Mouse (Mus musculus) intestine, embryonic 14.5 days (tissue): ENCODE data around the gene Traf4. TPM values are rescaled to one million over a fixed set of nuclear protein-coding genes. Genes with fewer than 3 reads are reported as not detected.

Experiments
- ATAC-seq: fragments of 200-750 bp; cut with Nextera tagmentation; replicated peaks from 2 replicates; pipeline ENCODE4 v1.8.0; 2017; ENCODE audit warnings: low read depth, moderate number of reproducible peaks, moderate TSS enrichment, moderate library complexity; ENCODE audit not compliant: low FRiP score, low TSS enrichment
- DNase-seq: peaks from one replicate; pipeline ENCODE4 v3.0.0-alpha.2; 2018; ENCODE audit warnings: low spot score
- H3K27ac ChIP-seq: fragments of 300-500 bp; sonication (generic); 2 replicates; pipeline ENCODE4 v1.5.1; 2014; ENCODE audit warnings: low read depth, mild to moderate bottlenecking, control low read depth
- H3K27me3 ChIP-seq: fragments of 300-500 bp; sonication (generic); replicated peaks from 2 replicates; pipeline ENCODE4 v1.6.1; 2014; ENCODE audit warnings: low read length, control low read depth; ENCODE audit not compliant: control insufficient read depth, insufficient read depth
- H3K36me3 ChIP-seq: fragments of 300-500 bp; sonication (generic); 2 replicates; pipeline ENCODE4 v1.6.1; 2014; ENCODE audit warnings: low read length, control low read depth; ENCODE audit not compliant: control insufficient read depth, insufficient read depth
- H3K4me1 ChIP-seq: fragments of 300-500 bp; sonication (generic); replicated peaks from 2 replicates; pipeline ENCODE4 v1.6.1; 2014; ENCODE audit warnings: low read length, control low read depth, mixed read lengths; ENCODE audit not compliant: control insufficient read depth, insufficient read depth
- H3K4me2 ChIP-seq: fragments of 300-500 bp; sonication (generic); 2 replicates; pipeline ENCODE4 v1.6.1; 2014; ENCODE audit warnings: low read length
- H3K4me3 ChIP-seq: fragments of 300-500 bp; sonication (generic); 2 replicates; pipeline ENCODE4 v1.5.1; 2014; ENCODE audit warnings: low read depth, low read length, control low read depth, mixed read lengths
- H3K9ac ChIP-seq: fragments of 300-500 bp; sonication (generic); 2 replicates; pipeline ENCODE4 v1.6.1; 2014; ENCODE audit warnings: mild to moderate bottlenecking, low read length
- H3K9me3 ChIP-seq: fragments of 300-500 bp; sonication (generic); 2 replicates; pipeline ENCODE4 v1.6.1; 2016; ENCODE audit warnings: low read length, control low read depth; ENCODE audit not compliant: control insufficient read depth
- WGBS: fragments of 180-500 bp; shearing (Covaris S2); extraction: QIAGEN DNeasy Blood & Tissue Kit; methylation state at CpG from one replicate; pipeline ENCODE4 v1.1.7; 2014; 5-methylcytosine and 5-hydroxymethylcytosine counted together
- polyA plus RNA-seq: library from polyadenylated mRNA; unstranded; fragments of >200 nt; fragmentation: Nextera tagmentation; extraction: Ambion mirVana; gene quantifications from 2 replicates; pipeline ENCODE4 v1.2.1, GENCODE M21; 2014

The Traf4 gene
- polyA plus RNA-seq, result 61.7 and 65.3 TPM in 2 replicates

DNA sequence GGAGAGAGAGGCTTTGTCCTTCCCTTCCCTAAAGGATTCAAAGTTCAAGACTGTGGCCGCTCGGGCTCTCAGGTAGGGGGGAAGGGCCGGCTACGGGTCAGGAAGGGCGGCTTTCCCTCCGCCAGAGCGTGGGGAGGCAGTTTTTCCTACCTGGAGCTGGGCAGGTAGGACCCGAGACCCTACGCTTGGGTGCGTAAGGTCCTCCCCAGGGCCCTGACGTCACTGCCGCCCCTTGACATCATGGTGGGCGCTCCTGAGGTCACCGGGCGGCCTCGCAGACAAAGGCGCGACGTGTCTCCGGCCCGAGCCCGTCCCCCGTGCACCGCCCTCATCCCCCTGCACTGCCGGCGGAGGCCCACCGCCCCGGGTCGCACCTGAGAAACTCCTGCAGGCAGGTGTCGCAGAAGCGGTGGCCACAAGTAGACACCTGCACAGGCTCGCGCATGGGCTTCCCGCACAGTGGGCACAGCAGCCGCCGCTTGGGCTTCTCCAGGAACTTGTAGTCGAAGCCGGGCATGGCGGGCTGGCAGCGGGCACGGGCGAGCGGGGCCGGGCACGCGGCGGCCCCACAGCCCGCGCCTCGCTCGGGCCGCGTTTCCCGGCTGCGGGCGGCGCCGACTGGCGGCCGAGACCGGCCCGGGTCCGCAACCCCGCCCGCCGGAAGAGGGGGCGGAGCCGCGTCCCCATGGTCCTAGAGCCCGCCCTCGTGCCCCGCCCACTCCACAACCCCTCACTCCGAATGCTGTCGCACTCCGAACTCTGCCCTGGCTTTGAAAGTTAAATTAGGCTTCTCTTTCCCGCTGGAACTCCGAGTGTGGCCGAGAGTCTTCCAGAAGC lies at the start of gene Traf4:
Gene Traf4 (minus strand): TSS at position 666 of the 837 bp plus-strand sequence.
- peaks cover 29% of the 10 kb centered on the region for H3K4me1 ChIP-seq
- ATAC-seq, result peak; percentile 79
- H3K9me3 ChIP-seq, result no peaks in the 10 kb centered on the region
- H3K36me3 ChIP-seq, result peaks cover 29% of the 10 kb centered on the region
- under 1% methylated on average over 69 of the region's 78 CpGs for WGBS
- H3K27me3 ChIP-seq, result no peaks in the 10 kb centered on the region
- peak within 1 kb of the TSS; percentile 82 for H3K4me2 ChIP-seq
- peak; percentile 88 for DNase-seq
- peak within 1 kb of the TSS; percentile 99 for H3K9ac ChIP-seq
- H3K4me3 ChIP-seq, result peak within 1 kb of the TSS; percentile 100
- peak within 1 kb of the TSS; percentile 98 for H3K27ac ChIP-seq

DNA sequence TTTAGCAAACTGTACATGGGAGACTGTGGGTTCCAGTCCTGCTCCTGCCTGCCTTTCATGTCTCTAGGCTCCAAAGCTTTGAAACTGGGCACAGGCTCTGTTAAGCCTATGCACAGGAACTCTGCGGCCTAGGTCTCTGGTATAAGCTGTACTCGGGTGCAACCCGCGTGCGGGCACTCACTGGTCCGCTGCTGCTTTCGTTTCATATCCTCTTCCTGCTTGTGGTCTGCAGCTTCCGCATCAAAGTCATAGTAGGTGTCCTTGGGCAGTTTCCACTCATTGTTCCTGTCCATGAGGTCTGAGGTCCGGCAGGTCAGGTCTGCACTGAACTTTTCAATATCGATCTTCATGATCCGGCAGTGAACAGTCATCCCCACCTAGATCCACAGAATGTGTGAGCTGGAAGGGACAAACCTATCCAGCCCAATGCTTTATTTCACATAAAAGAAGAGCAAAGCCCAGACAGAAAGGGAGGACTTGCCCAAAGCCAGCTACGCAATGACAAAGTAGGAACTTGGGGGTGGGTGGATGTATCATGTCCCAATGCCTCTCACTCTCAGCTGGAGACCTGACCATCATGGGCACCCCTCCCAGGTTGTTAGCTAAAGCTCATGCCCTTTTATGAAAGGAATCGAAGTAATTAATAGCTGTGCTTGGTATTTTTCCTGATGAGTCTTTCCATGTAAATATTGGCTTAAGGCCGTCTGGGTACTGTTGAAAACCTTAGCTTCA lies 47.9 kb upstream of the Traf4 start:
- 94% methylated on average over 14 of the region's 14 CpGs for WGBS
- no peak overlapping the region for H3K9ac ChIP-seq
- DNase-seq (no peak), ATAC-seq (no peak)
- no peak overlapping the region for H3K27ac ChIP-seq
- no peak overlapping the region for H3K4me3 ChIP-seq
- H3K36me3 ChIP-seq, result peaks cover 98% of the 10 kb centered on the region
- H3K4me1 ChIP-seq, result no peaks in the 10 kb centered on the region
- no peaks in the 10 kb centered on the region for H3K27me3 ChIP-seq
- no peak overlapping the region for H3K4me2 ChIP-seq
- no peaks in the 10 kb centered on the region for H3K9me3 ChIP-seq

DNA sequence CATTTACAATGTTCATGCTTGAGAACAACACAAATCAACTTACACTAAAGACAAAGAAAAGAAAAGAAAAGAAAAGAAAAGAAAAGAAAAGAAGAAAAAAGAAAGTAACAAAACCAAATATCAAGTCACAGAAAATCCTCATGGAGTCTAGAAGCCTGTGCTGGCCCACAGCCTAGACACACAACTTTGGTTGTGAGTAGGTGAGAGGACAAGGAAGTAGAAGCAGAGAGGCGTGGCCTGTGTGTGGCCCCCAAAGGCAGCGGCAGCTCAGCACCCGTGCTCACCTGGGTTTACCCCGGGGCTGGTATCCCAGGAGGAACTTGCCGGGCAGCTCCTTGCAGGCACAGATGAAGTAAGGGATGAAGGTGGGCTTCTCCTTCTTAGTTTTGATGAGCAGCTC lies 46.1 kb upstream of the Traf4 start:
- DNase-seq (no peak), ATAC-seq (no peak)
- H3K4me3 ChIP-seq, result no peak overlapping the region
- no peak overlapping the region for H3K27ac ChIP-seq
- 85% methylated on average over 5 of the region's 5 CpGs for WGBS
- H3K4me1 ChIP-seq, result no peaks in the 10 kb centered on the region
- H3K9me3 ChIP-seq, result no peaks in the 10 kb centered on the region
- peaks cover 99% of the 10 kb centered on the region for H3K36me3 ChIP-seq
- H3K9ac ChIP-seq, result no peak overlapping the region
- H3K4me2 ChIP-seq, result no peak overlapping the region
- H3K27me3 ChIP-seq, result no peaks in the 10 kb centered on the region

DNA sequence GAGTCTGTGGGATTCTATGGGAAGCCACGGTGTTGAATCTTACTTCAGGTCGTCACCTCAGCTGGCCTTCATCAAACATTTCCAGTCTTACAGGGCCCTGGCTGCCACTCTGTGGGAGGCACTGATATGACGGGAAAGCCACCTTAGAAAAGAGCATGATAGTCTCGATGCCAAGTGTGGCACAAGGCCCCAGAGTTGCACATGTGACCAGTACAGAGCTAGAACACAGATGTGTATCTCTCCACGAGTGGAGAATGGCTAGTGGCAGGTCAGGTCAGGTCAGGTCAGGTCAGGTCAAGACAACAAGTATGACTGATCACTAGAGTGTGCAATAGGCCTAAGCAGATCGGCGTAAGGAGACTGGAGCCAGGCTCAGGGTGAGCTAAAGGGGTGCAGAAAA lies 45.2 kb upstream of the Traf4 start:
- H3K27me3 ChIP-seq, result no peaks in the 10 kb centered on the region
- 60% methylated on average over 7 of the region's 7 CpGs for WGBS
- no peak overlapping the region for H3K4me2 ChIP-seq
- no peak overlapping the region for H3K27ac ChIP-seq
- no peak overlapping the region for H3K9ac ChIP-seq
- H3K9me3 ChIP-seq, result no peaks in the 10 kb centered on the region
- H3K4me1 ChIP-seq, result no peaks in the 10 kb centered on the region
- DNase-seq (no peak), ATAC-seq (no peak)
- no peak overlapping the region for H3K4me3 ChIP-seq
- H3K36me3 ChIP-seq, result peaks cover 98% of the 10 kb centered on the region

DNA sequence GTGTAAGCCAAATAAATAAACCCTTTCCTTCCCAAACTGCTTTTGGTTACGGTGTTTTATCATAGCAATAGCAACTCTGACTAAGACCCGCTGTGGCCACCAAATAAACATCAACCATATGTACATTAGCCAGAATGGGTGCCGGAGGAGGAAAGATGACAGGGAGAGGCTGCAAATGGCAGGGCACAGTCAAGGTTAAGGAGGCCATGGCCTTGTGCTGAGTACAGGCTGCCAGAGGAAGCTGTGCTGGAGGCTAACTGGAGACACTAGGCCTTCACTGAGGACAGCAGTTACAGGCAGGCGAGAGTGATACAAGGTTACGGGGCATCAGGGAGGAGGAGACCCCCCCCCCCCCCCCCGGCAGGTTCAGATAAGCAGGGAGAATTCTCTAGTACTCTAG lies 44.5 kb upstream of the Traf4 start:
- H3K27me3 ChIP-seq, result no peaks in the 10 kb centered on the region
- 0 out of 2 replicates have a peak, but pooled peaks cover 5% of the 10 kb centered on the region for H3K4me1 ChIP-seq
- DNase-seq (no peak), ATAC-seq (no peak)
- H3K27ac ChIP-seq, result no peak overlapping the region
- H3K4me3 ChIP-seq, result no peak overlapping the region
- H3K9me3 ChIP-seq, result no peaks in the 10 kb centered on the region
- H3K36me3 ChIP-seq, result peaks cover 98% of the 10 kb centered on the region
- no peak overlapping the region for H3K4me2 ChIP-seq
- H3K9ac ChIP-seq, result no peak overlapping the region
- 85% methylated on average over 6 of the region's 6 CpGs for WGBS

DNA sequence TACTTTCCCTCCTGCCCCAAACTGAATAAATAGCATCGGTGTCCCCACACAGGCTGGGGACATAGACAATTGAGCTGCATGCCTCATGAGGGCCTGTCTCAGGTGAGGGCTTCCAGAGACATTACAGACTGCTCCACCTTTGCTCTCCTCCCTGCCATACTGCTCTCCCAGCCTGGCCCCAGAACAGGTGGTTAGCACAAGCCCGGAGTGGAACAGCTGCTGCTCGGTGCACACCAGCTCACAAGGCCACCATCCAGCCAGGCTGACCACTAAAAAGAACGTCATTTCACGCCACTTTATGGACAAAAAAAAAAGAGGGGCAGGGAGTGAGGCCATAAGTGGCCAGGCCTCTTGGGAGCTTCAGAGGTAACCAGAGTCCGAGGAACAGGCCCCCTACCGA lies 41.8 kb upstream of the Traf4 start:
- Histone ChIP-seq H3K27me3 (no peaks in the 10 kb centered on the region), H3K4me1 (0 out of 2 replicates have a peak, but pooled peaks cover 5% of the 10 kb centered on the region), H3K27ac (no peak overlapping the region), H3K4me2 (no peak overlapping the region), H3K4me3 (no peak overlapping the region), H3K9ac (no peak overlapping the region), H3K9me3 (no peaks in the 10 kb centered on the region), H3K36me3 (peaks cover 78% of the 10 kb centered on the region)
- no peak for ATAC-seq
- 86% methylated on average over 7 of the region's 7 CpGs for WGBS
- no peak for DNase-seq

DNA sequence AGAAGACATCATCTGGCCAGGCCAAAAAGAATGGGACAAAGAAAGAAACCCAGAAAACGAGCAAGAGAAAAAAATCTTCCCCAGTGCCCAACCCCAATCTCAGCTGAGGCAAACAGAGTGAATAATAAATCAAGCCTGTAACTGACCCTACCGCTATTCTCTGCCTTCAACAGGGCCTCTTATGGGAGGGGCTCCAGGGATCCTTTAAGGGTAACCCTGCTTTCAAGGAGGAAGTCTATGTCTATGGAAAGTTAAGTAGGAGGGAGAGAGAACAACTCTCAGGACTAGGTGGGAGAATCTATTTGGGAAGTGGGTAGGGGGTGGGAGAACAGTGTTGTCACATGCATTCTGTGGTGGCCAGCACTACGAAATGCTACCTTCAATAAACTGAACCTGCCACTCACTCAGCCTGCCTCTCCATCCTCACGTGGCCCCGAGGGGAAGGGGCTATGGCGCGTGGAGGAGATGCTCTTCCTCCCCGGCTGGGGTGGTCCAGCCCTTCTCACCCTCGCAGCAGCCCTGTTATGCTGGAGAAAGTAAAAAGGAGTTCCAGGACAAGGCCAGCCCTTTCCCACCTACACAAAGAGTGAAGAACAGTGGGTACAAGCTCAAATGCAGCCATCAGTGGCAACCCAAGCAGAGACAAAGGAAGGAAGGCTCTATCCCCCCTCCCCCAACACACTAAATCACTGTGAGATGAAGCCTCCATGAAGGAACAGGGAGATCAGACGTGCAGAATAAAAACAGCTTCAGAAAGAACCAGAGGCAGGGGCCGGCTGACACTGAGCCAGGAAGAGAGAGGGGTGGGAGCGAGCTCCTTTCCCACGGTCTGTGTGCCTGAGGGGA lies 40.2 kb upstream of the Traf4 start:
- H3K4me3 ChIP-seq, result no peak overlapping the region
- no peak overlapping the region for H3K4me2 ChIP-seq
- WGBS, result 50% methylated on average over 13 of the region's 13 CpGs
- peaks cover 62% of the 10 kb centered on the region for H3K36me3 ChIP-seq
- no peaks in the 10 kb centered on the region for H3K27me3 ChIP-seq
- H3K4me1 ChIP-seq, result 0 out of 2 replicates have a peak, but pooled peaks cover 5% of the 10 kb centered on the region
- no peaks in the 10 kb centered on the region for H3K9me3 ChIP-seq
- ATAC-seq (no peak), DNase-seq (no peak)
- H3K27ac ChIP-seq, result no peak overlapping the region
- no peak overlapping the region for H3K9ac ChIP-seq

DNA sequence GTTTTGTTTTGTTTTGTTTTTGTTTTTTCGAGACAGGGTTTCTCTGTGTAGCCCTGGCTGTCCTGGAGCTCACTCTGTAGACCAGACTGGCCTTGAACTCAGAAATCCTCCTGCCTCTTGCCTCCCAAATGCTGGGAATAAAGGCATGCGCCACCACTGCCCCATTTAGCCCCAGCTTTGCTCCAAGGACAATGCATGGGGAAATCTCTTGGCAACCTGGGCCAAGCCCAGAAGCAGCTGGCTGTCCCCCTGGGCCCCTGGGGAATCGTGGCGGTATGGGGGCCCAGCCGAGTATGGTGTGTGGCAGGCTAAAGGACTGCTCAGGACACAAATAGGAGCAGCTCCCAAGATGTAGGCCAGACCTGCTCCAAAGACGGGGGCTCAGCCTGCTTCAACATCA lies 38.9 kb upstream of the Traf4 start:
- 0 out of 2 replicates have a peak, but pooled peaks cover 5% of the 10 kb centered on the region for H3K4me1 ChIP-seq
- H3K27me3 ChIP-seq, result no peaks in the 10 kb centered on the region
- H3K9ac ChIP-seq, result no peak overlapping the region
- H3K4me3 ChIP-seq, result no peak overlapping the region
- 80% methylated on average over 6 of the region's 6 CpGs for WGBS
- no peaks in the 10 kb centered on the region for H3K9me3 ChIP-seq
- DNase-seq, result no peak
- ATAC-seq, result no peak
- peaks cover 49% of the 10 kb centered on the region for H3K36me3 ChIP-seq
- H3K4me2 ChIP-seq, result no peak overlapping the region
- H3K27ac ChIP-seq, result no peak overlapping the region
